Mouse (Mus musculus) midbrain, embryonic 14.5 days (tissue): ENCODE results near the gene Fhl4. TPM values are rescaled to one million over a fixed set of nuclear protein-coding genes. Genes with fewer than 3 reads are reported as not detected.

Experiments
- ATAC-seq: fragments of 200-750 bp; cut with Nextera tagmentation; 2 replicates; pipeline ENCODE4 v1.8.0; 2017; ENCODE audit warnings: moderate number of reproducible peaks, moderate library complexity; ENCODE audit not compliant: low FRiP score, low TSS enrichment
- DNase-seq: peaks from one replicate; pipeline ENCODE4 v3.0.0-alpha.2; 2015
- H3K27ac ChIP-seq: fragments of 300-500 bp; sonication (generic); replicated peaks from 2 replicates; pipeline ENCODE4 v1.5.1; 2014; ENCODE audit warnings: mild to moderate bottlenecking, low read depth, low read length, moderate library complexity
- H3K27me3 ChIP-seq: fragments of 300-500 bp; sonication (generic); 2 replicates; pipeline ENCODE4 v1.6.1; 2014; ENCODE audit warnings: low read length, control low read depth, mixed read lengths; ENCODE audit not compliant: control insufficient read depth, insufficient read depth
- H3K36me3 ChIP-seq: fragments of 300-500 bp; sonication (generic); 2 replicates; pipeline ENCODE4 v1.6.1; 2014; ENCODE audit warnings: low read length, control low read depth; ENCODE audit not compliant: control insufficient read depth, insufficient read depth
- H3K4me1 ChIP-seq: fragments of 300-500 bp; sonication (generic); 2 replicates; pipeline ENCODE4 v1.6.1; 2014; ENCODE audit warnings: mild to moderate bottlenecking, antibody characterized with exemption, low read length, control low read depth; ENCODE audit not compliant: control insufficient read depth, insufficient read depth
- H3K4me2 ChIP-seq: fragments of 300-500 bp; sonication (generic); 2 replicates; pipeline ENCODE4 v1.6.1; 2014; ENCODE audit warnings: mild to moderate bottlenecking, low read length, moderate library complexity
- H3K4me3 ChIP-seq: fragments of 300-500 bp; sonication (generic); replicated peaks from 2 replicates; pipeline ENCODE4 v1.5.1; 2014; ENCODE audit warnings: low read depth, low read length
- H3K9ac ChIP-seq: fragments of 300-500 bp; sonication (generic); replicated peaks from 2 replicates; pipeline ENCODE4 v1.6.1; 2014; ENCODE audit warnings: mild to moderate bottlenecking, low read length, moderate library complexity
- H3K9me3 ChIP-seq: fragments of 300-500 bp; sonication (generic); 2 replicates; pipeline ENCODE4 v1.6.1; 2016; ENCODE audit warnings: low read length, control low read depth, mixed read lengths; ENCODE audit not compliant: control insufficient read depth
- WGBS: fragments of 180-500 bp; shearing (Covaris S2); extraction: QIAGEN DNeasy Blood & Tissue Kit; methylation state at CpG from one replicate; pipeline ENCODE4 v1.1.7; 2014; 5-methylcytosine and 5-hydroxymethylcytosine counted together
- polyA plus RNA-seq: library from polyadenylated mRNA; unstranded; fragments of >200 nt; fragmentation: Nextera tagmentation; extraction: Ambion mirVana; gene quantifications from 2 replicates; pipeline ENCODE4 v1.2.1, GENCODE M21; 2014

The Fhl4 gene
- polyA plus RNA-seq, 1 experiment from 2014 or later: 2.7 TPM

DNA sequence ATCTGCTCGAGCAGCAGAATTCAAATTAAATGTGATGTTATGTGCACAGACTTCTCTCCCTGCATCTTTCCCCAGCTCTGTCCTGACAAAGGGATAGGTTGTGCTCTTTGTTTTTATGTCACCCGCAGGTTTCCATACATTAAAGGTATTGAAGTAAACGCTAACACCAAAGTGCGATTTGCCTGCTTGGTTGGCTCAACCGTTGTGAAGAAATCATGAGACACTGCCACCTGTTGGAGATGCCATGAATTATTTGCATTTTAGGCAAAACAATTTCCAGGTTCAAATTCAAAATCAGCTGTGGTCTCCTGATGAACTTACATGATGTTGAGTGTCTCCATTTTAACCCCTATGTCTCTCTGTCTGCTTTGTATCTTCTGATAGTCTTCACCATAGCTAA is 55.7 kb downstream of the Fhl4 start:
- Histone ChIP-seq H3K9me3 (no peaks in the 10 kb centered on the region), H3K4me1 (peaks cover 12% of the 10 kb centered on the region), H3K9ac (no peak overlapping the region), H3K4me2 (no peak overlapping the region), H3K27ac (no peak overlapping the region), H3K4me3 (no peak overlapping the region), H3K27me3 (peaks cover 6% of the 10 kb centered on the region; the same call in 1 of the 2 replicates), H3K36me3 (no peaks in the 10 kb centered on the region)
- ATAC-seq (no peak), DNase-seq (peak; percentile 84)
- WGBS: 26% methylated on average over 5 of the region's 5 CpGs

Other genes with a start within 250 kb of the Fhl4 start
- gene Ric8b, start 184.9 kb downstream of the Fhl4 start, polyA plus RNA-seq: 44.7 and 48.5 TPM in 2 replicates
- 41.2 and 50.6 TPM in 2 replicates for gene Tmem263, start 132 bp upstream of the Fhl4 start, polyA plus RNA-seq
- 31.3 and 35.7 TPM in 2 replicates for gene Mterf2, start 25.5 kb upstream of the Fhl4 start, polyA plus RNA-seq
- 26.1 and 40.3 TPM in 2 replicates for gene Cry1, start 82.6 kb upstream of the Fhl4 start, polyA plus RNA-seq